Mouse (Mus musculus): ENCODE data around the gene Car9.

GRCm38 (mm10) chr4:43480985-43481384 lies 25.8 kb upstream of the Car9 start:
- TF ChIP-seq CTCF (IDR thresholded peaks at IDR 0.05; ENCODE audit: low read depth) (no peak), EP300 (IDR thresholded peaks at IDR 0.05; ENCODE audit: low read depth) (no peak)

All from liver, embryonic 14.5 days (tissue).